Mouse (Mus musculus) megakaryocyte, embryonic 14.5 days (primary cell): ENCODE data around the gene Fgd1.

Experiments used
- FLI1 ChIP-seq: IDR thresholded peaks from 2 replicates; pipeline ENCODE4 v1.6.1; 2012; ENCODE audit warnings: low read length, inconsistent platforms, mixed read lengths
- GATA1 ChIP-seq: IDR thresholded peaks from 3 replicates; pipeline ENCODE4 v1.6.1; 2012; ENCODE audit warnings: mixed read lengths, low read length, inconsistent platforms, borderline replicate concordance

- TF ChIP-seq GATA1 (no peak), FLI1 (no peak)
Measured at GRCm38 (mm10) chrX:150996775-150997174, 49.2 kb upstream of the Fgd1 start.
